Mouse (Mus musculus) stomach, postnatal 0 days (tissue): ENCODE data around the gene Dph1. TPM values are rescaled to one million over a fixed set of nuclear protein-coding genes. Genes with fewer than 3 reads are reported as not detected.
A peak's percentile ranks its signal among the peaks of the same experiment; 100 is the strongest.

Experiments used
- ATAC-seq: fragments of 200-750 bp; cut with Nextera tagmentation; 2 replicates; pipeline ENCODE4 v1.8.0; 2017; ENCODE audit not compliant: low FRiP score, low TSS enrichment
- DNase-seq: peaks from one replicate; pipeline ENCODE4 v3.0.0-alpha.2; 2016; ENCODE audit warnings: low spot score
- H3K27ac ChIP-seq: fragments of 300-500 bp; sonication (generic); replicated peaks from 2 replicates; pipeline ENCODE4 v1.5.1; 2014; ENCODE audit warnings: mild to moderate bottlenecking, control low read depth
- H3K27me3 ChIP-seq: fragments of 300-500 bp; sonication (generic); 2 replicates; pipeline ENCODE4 v1.6.1; 2014; ENCODE audit warnings: low read length; ENCODE audit not compliant: control insufficient read depth, insufficient read depth
- H3K36me3 ChIP-seq: fragments of 300-500 bp; sonication (generic); 2 replicates; pipeline ENCODE4 v1.6.1; 2014; ENCODE audit warnings: low read length, mixed read lengths; ENCODE audit not compliant: control insufficient read depth, insufficient read depth
- H3K4me1 ChIP-seq: fragments of 300-500 bp; sonication (generic); replicated peaks from 2 replicates; pipeline ENCODE4 v1.6.1; 2014; ENCODE audit warnings: antibody characterized with exemption; ENCODE audit not compliant: control insufficient read depth, insufficient read depth
- H3K4me2 ChIP-seq: fragments of 300-500 bp; sonication (generic); replicated peaks from 2 replicates; pipeline ENCODE4 v1.6.1; 2014; ENCODE audit warnings: low read depth, mild to moderate bottlenecking, control low read depth, moderate library complexity
- H3K4me3 ChIP-seq: fragments of 300-500 bp; sonication (generic); 2 replicates; pipeline ENCODE4 v1.5.1; 2014; ENCODE audit warnings: low read depth, low read length, control low read depth
- H3K9ac ChIP-seq: fragments of 300-500 bp; sonication (generic); 2 replicates; pipeline ENCODE4 v1.6.1; 2014; ENCODE audit warnings: mild to moderate bottlenecking, low read length, control low read depth, mixed read lengths
- H3K9me3 ChIP-seq: fragments of 300-500 bp; sonication (generic); 2 replicates; pipeline ENCODE4 v1.6.1; 2016; ENCODE audit warnings: low read length; ENCODE audit not compliant: control insufficient read depth
- CTCF ChIP-seq: IDR thresholded peaks from 2 replicates; pipeline ENCODE4 v1.5.1; 2016; ENCODE audit warnings: antibody characterized with exemption, low read depth, mild to moderate bottlenecking, moderate library complexity
- EP300 ChIP-seq: optimal IDR thresholded peaks from 2 replicates; pipeline ENCODE3; 2016; ENCODE audit warnings: antibody characterized with exemption
- WGBS: fragments of 180-500 bp; shearing (Covaris S2); extraction: QIAGEN DNeasy Blood & Tissue Kit; methylation state at CpG from one replicate; pipeline ENCODE4 v1.1.7; 2014; 5-methylcytosine and 5-hydroxymethylcytosine counted together
- polyA plus RNA-seq: library from polyadenylated mRNA; unstranded; fragments of >200 nt; fragmentation: Nextera tagmentation; extraction: Ambion mirVana; gene quantifications from 2 replicates; pipeline ENCODE4 v1.2.1, GENCODE M21; 2015

Dph1 gene
- polyA plus RNA-seq, 1 experiment from 2014 or later = 15.2 TPM

GRCm38 (mm10) chr11:75145841-75146240, 45.2 kb downstream of the Dph1 start:
- TF ChIP-seq CTCF (no peak), EP300 (no peak)
- WGBS = 69% methylated on average over 2 of the region's 2 CpGs
- Histone ChIP-seq H3K4me3 (no peak overlapping the region), H3K27me3 (no peaks in the 10 kb centered on the region), H3K9me3 (no peaks in the 10 kb centered on the region), H3K4me1 (peaks cover 14% of the 10 kb centered on the region), H3K27ac (no peak overlapping the region), H3K4me2 (no peak overlapping the region), H3K9ac (no peak overlapping the region), H3K36me3 (no peaks in the 10 kb centered on the region)
- no peak for DNase-seq
- ATAC-seq = no peak

DNA sequence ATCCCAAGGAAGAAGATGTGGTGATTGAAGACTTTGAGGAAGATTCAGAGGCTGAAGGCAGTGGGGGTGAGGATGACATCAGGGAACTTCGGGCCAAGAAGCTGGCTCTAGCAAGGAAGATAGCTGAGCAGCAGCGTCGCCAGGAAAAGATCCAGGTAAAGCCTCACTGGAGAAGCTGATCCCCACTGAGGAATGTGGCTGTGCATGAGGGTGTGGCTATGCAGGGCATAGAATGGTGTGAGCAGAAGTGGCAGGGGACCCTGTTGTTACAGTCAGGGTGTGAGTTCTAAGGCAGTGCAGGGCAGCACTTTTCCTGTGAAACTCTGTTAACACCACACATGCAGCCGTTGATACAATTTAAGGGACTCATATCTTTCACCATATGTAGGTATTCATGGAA, 48.3 kb downstream of the Dph1 start:
- no peaks in the 10 kb centered on the region for H3K36me3 ChIP-seq
- DNase-seq (peak; percentile 57), ATAC-seq (peak; percentile 40; the same call in 1 of the 2 replicates)
- no peak overlapping the region for H3K9ac ChIP-seq
- H3K4me3 ChIP-seq = no peak overlapping the region
- H3K27me3 ChIP-seq = no peaks in the 10 kb centered on the region
- peaks cover 16% of the 10 kb centered on the region for H3K4me1 ChIP-seq
- H3K27ac ChIP-seq = peak overlapping the region; percentile 90
- no peak overlapping the region for H3K4me2 ChIP-seq
- TF ChIP-seq EP300 (no peak), CTCF (no peak)
- WGBS = 50% methylated on average over 4 of the region's 4 CpGs
- no peaks in the 10 kb centered on the region for H3K9me3 ChIP-seq

DNA sequence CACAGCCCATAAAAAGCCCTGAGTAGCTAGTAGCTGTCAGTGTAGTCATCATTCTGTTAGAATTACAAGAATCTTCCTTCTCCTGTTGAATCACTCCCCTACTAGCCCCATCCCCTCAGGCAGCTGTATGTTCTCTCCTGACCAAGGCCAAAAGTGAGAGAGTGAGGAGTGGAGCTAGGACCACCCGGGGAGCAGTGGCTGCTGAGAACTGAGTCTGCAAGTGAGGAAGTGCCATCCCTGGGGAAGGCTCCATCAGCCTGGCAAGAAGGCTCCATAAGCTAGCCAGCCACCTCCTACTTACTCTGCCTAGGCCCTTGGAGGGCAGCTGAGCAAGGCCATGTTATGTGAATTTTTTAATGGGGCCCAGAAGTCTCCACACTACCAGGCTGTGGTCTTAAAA, 49.1 kb downstream of the Dph1 start:
- Histone ChIP-seq H3K27ac (peak overlapping the region; percentile 90), H3K9ac (0 out of 2 replicates have a peak overlapping the region, but pooled peaks have one; percentile 18), H3K36me3 (no peaks in the 10 kb centered on the region), H3K4me1 (peaks cover 9% of the 10 kb centered on the region), H3K4me3 (no peak overlapping the region), H3K4me2 (no peak overlapping the region), H3K9me3 (no peaks in the 10 kb centered on the region), H3K27me3 (no peaks in the 10 kb centered on the region)
- WGBS = 9% methylated on average over 1 of the region's 1 CpGs
- DNase-seq (no peak), ATAC-seq (peak; percentile 40; the same call in 1 of the 2 replicates)
- no peak for TF ChIP-seq EP300
- no peak for TF ChIP-seq CTCF

DNA sequence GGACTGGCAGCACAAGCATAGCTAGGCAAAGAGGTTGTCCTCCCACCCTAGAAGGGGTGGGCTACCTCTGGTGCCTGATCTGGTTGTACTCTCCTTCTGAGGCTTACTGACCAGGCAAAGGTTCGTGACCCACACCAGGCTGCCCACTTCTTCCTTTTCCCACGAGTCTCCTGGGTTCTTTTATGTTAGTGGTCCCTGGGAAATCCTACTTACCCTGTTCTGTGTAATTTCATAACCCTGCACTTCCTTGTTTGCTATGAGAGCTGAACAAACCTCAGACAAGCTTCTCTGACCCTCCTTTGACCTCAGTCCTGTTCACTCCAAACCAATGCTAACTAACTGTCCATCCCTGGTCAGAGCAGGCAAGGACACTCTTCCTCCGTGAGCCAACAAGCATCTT, 50.0 kb downstream of the Dph1 start:
- no peak overlapping the region for H3K4me2 ChIP-seq
- DNase-seq = no peak
- 47% methylated on average over 3 of the region's 3 CpGs for WGBS
- peaks cover 8% of the 10 kb centered on the region for H3K4me1 ChIP-seq
- H3K27me3 ChIP-seq = no peaks in the 10 kb centered on the region
- no peaks in the 10 kb centered on the region for H3K9me3 ChIP-seq
- H3K36me3 ChIP-seq = no peaks in the 10 kb centered on the region
- ATAC-seq = no peak
- H3K9ac ChIP-seq = no peak overlapping the region
- peak overlapping the region; percentile 90 for H3K27ac ChIP-seq
- no peak for TF ChIP-seq CTCF
- TF ChIP-seq EP300 = no peak
- no peak overlapping the region for H3K4me3 ChIP-seq

DNA sequence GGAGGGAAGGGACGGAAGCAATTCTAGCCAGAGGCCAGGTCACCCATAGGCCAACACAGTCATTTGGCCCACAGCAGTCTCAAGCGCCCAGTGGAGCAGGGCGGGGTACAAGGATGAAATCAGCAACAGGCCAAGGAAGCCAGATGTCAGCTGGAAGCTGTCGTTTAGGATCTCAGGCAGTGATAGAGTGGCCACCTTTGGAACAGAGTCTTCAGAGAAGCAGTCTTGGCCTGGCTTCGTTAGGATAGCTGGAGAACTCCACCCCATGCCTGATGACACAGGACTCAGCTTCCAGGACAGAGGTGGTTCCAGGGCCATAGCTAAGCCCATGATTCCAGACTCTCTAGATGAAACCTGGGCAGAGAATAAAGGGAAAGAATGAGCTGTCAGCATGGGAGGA, 50.6 kb downstream of the Dph1 start:
- peaks cover 8% of the 10 kb centered on the region for H3K4me1 ChIP-seq
- 45% methylated on average over 5 of the region's 5 CpGs for whole genome bisulfite sequencing

DNA sequence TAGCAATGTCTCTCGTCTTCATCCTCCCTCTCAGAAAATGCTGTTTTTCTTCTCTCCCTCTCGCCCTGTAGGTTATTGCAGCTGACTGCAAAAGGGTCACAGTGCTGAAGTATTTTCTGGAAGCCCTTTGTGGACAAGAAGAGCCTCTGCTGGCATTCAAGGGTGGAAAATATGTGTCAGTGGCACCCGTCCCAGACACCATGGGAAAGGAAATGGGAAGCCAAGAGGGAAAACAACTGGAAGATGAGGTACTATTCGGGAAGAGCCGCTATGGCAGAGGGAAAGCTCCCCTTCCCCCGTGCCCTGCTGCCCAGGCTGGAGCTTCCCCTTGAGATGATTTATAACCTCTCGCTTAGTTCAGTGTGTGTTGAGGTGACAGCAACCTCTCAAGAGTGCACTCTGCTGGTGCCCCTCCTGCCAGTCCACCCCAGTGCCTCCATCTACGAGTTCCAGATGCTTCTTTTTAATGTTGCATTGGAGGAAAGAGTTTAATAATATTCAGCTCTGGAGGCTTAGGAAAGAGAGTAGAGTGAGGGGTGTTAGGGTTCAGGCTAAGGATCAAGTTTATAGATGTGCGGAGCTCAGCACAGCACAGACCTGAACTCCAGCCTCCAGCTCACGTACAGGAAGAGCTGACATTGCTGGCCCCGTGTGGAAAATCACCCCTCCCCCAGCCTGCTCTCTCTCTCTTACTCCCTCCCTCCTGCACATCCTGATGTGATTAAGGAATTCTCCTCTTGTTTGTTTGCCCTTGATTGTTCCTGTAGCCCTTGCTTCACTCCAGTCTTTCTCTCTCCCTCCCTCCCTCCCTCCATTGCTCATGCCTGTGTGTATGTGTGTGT, 51.7 kb downstream of the Dph1 start:
- Histone ChIP-seq H3K27me3 (no peaks in the 10 kb centered on the region), H3K4me2 (no peak overlapping the region; the same call in 1 of the 2 replicates), H3K9ac (no peak overlapping the region), H3K4me3 (no peak overlapping the region), H3K4me1 (peaks cover 8% of the 10 kb centered on the region), H3K27ac (peak overlapping the region; percentile 90), H3K9me3 (no peaks in the 10 kb centered on the region), H3K36me3 (no peaks in the 10 kb centered on the region)
- TF ChIP-seq EP300 = no peak
- no peak; the same call in 1 of the 2 replicates for TF ChIP-seq CTCF
- peak; percentile 46; the same call in 1 of the 2 replicates for ATAC-seq
- no peak for DNase-seq
- WGBS = 25% methylated on average over 11 of the region's 11 CpGs

More for the DNA sequence above, 50.6 kb downstream of the Dph1 start:
- Histone ChIP-seq H3K27me3 (no peaks in the 10 kb centered on the region), H3K4me2 (no peak overlapping the region), H3K9me3 (no peaks in the 10 kb centered on the region), H3K4me3 (no peak overlapping the region), H3K9ac (no peak overlapping the region), H3K27ac (peak overlapping the region; percentile 90), H3K36me3 (no peaks in the 10 kb centered on the region)
- TF ChIP-seq CTCF = no peak
- TF ChIP-seq EP300 = no peak
- DNase-seq (no peak), ATAC-seq (peak; percentile 56)
